Mouse (Mus musculus) lung, embryonic 14.5 days (tissue): Measurements from ENCODE around the gene Rab8a. TPM values are rescaled to one million over a fixed set of nuclear protein-coding genes. Genes with fewer than 3 reads are reported as not detected.
"Not testable (repeated sequence)": the region's sequence is repeated elsewhere in the genome, so short reads cannot be mapped to it uniquely, and the experiment has no call there.

Experiments used
- ATAC-seq: fragments of 200-750 bp; cut with Nextera tagmentation; 2 replicates; pipeline ENCODE4 v1.8.0; 2017; ENCODE audit warnings: mild to moderate bottlenecking, moderate TSS enrichment, moderate library complexity; ENCODE audit not compliant: insufficient read depth
- DNase-seq: peaks from one replicate; pipeline ENCODE4 v3.0.0-alpha.2; 2015
- H3K27ac ChIP-seq: fragments of 300-500 bp; sonication (generic); 2 replicates; pipeline ENCODE4 v1.5.1; 2014; ENCODE audit warnings: low read depth, mild to moderate bottlenecking, moderate library complexity
- H3K27me3 ChIP-seq: fragments of 300-500 bp; sonication (generic); 2 replicates; pipeline ENCODE4 v1.6.1; 2014; ENCODE audit warnings: low read length, control low read depth; ENCODE audit not compliant: insufficient read depth
- H3K36me3 ChIP-seq: fragments of 300-500 bp; sonication (generic); 2 replicates; pipeline ENCODE4 v1.6.1; 2014; ENCODE audit warnings: control low read depth; ENCODE audit not compliant: insufficient read depth
- H3K4me1 ChIP-seq: fragments of 300-500 bp; sonication (generic); 2 replicates; pipeline ENCODE4 v1.6.1; 2014; ENCODE audit warnings: antibody characterized with exemption, control low read depth; ENCODE audit not compliant: insufficient read depth
- H3K4me2 ChIP-seq: fragments of 300-500 bp; sonication (generic); 2 replicates; pipeline ENCODE4 v1.6.1; 2014; ENCODE audit warnings: mild to moderate bottlenecking
- H3K4me3 ChIP-seq: fragments of 300-500 bp; sonication (generic); 2 replicates; pipeline ENCODE4 v1.5.1; 2014; ENCODE audit warnings: low read depth, low read length
- H3K9ac ChIP-seq: fragments of 300-500 bp; sonication (generic); 2 replicates; pipeline ENCODE4 v1.6.1; 2014
- H3K9me3 ChIP-seq: fragments of 300-500 bp; sonication (generic); 2 replicates; pipeline ENCODE4 v1.6.1; 2016; ENCODE audit warnings: low read depth, low read length, control low read depth
- CTCF ChIP-seq: IDR thresholded peaks from 2 replicates; pipeline ENCODE4 v1.5.1; 2016; ENCODE audit warnings: antibody characterized with exemption, low read depth
- WGBS: fragments of 180-500 bp; shearing (Covaris S2); extraction: QIAGEN DNeasy Blood & Tissue Kit; methylation state at CpG from one replicate; pipeline ENCODE4 v1.1.7; 2014; 5-methylcytosine and 5-hydroxymethylcytosine counted together
- polyA plus RNA-seq: library from polyadenylated mRNA; unstranded; fragments of >200 nt; fragmentation: Nextera tagmentation; extraction: Ambion mirVana; gene quantifications from 2 replicates; pipeline ENCODE4 v1.2.1, GENCODE M21; 2014

Gene Rab8a
- 90.0 and 103 TPM in 2 replicates for polyA plus RNA-seq

DNA sequence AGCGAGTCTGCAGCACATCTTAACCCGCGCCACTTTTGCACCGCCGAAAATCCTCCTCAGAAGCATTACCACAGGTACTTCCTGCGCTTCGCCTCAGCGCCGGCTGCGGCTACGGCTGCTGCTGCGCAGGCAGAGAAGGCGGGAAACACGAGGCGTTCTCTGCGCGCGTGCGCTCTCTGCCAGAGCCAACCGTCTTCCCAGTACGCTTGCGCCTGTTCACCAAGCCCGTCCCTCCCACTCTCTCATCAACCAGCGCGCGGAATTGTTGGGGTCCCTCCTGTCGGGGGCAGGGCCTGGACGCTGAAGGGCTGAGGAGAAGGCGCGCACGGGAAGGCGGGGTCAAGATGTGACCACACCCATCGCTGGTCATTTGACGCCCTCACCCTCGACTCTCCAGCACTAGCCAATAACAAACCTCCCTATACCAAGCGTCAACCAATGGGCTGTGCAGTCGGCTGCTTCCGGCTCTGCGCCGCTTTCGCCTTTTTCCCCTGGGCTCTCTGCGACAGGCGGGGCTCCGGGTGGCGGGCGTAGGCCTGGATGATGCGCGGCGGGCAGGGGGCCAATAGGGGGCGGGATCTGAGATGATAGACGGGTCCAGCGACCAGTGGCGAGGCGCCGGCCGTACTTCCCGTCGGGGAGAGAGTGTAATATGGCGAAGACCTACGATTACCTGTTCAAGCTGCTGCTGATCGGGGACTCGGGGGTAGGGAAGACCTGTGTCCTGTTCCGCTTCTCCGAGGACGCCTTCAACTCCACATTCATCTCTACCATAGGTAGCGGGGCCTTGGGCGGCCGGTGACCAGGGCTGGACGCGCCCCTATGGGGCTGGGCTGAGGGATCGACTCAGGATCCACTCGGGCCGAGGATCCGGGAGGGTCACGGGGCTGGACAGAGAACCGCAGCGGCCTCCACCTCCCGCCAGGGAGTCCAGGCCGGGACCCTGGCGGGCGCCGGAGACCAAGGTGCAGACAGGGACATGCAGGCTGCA is at the start of gene Rab8a:
Gene Rab8a, plus strand, starts transcription at position 494 of the 991 bp plus-strand sequence.
- peak; percentile 99 for DNase-seq
- WGBS: under 1% methylated on average over 79 of the region's 82 CpGs

GRCm38 (mm10) chr8:72112486-72112885 is 48.5 kb upstream of the Rab8a start:
- H3K9me3 ChIP-seq: no peaks in the 10 kb centered on the region
- WGBS: 72% methylated on average over 3 of the region's 3 CpGs
- no peaks in the 10 kb centered on the region for H3K36me3 ChIP-seq
- DNase-seq (no peak), ATAC-seq (no peak)
- H3K27ac ChIP-seq: no peak overlapping the region
- H3K9ac ChIP-seq: no peak overlapping the region
- no peak overlapping the region for H3K4me2 ChIP-seq
- no peak for TF ChIP-seq CTCF
- no peak overlapping the region for H3K4me3 ChIP-seq
- no peaks in the 10 kb centered on the region for H3K27me3 ChIP-seq
- no peaks in the 10 kb centered on the region for H3K4me1 ChIP-seq

More for the DNA sequence above, at the start of gene Rab8a:
- Histone ChIP-seq H3K4me3 (peak within 1 kb of the TSS; percentile 95), H3K4me2 (peak within 1 kb of the TSS; percentile 83), H3K4me1 (peaks cover 6% of the 10 kb centered on the region), H3K36me3 (peaks cover 10% of the 10 kb centered on the region; the same call in 1 of the 2 replicates), H3K27ac (peak within 1 kb of the TSS; percentile 78; the same call in 1 of the 2 replicates), H3K27me3 (no peaks in the 10 kb centered on the region), H3K9me3 (no peaks in the 10 kb centered on the region), H3K9ac (peak within 1 kb of the TSS; percentile 94)
- TF ChIP-seq CTCF: no peak; the same call in 1 of the 2 replicates
- ATAC-seq: peak; percentile 99

GRCm38 (mm10) chr8:72115202-72115601 is 45.8 kb upstream of the Rab8a start:
- no peak for DNase-seq
- H3K4me1 ChIP-seq: no peaks in the 10 kb centered on the region
- no peak overlapping the region for H3K4me3 ChIP-seq
- no peaks in the 10 kb centered on the region for H3K9me3 ChIP-seq
- H3K36me3 ChIP-seq: no peaks in the 10 kb centered on the region
- TF ChIP-seq CTCF: no peak
- 87% methylated on average over 2 of the region's 2 CpGs for WGBS
- H3K27ac ChIP-seq: no peak overlapping the region
- no peak for ATAC-seq
- no peaks in the 10 kb centered on the region for H3K27me3 ChIP-seq
- no peak overlapping the region for H3K9ac ChIP-seq
- H3K4me2 ChIP-seq: no peak overlapping the region

GRCm38 (mm10) chr8:72118616-72119015 is 42.4 kb upstream of the Rab8a start:
- 42% methylated on average over 4 of the region's 4 CpGs for WGBS
- Histone ChIP-seq H3K4me1 (no peaks in the 10 kb centered on the region), H3K9me3 (no peaks in the 10 kb centered on the region), H3K36me3 (no peaks in the 10 kb centered on the region), H3K4me3 (no peak overlapping the region), H3K4me2 (no peak overlapping the region), H3K9ac (no peak overlapping the region), H3K27me3 (no peaks in the 10 kb centered on the region), H3K27ac (no peak overlapping the region)
- no peak for TF ChIP-seq CTCF
- DNase-seq (no peak), ATAC-seq (no peak)

DNA sequence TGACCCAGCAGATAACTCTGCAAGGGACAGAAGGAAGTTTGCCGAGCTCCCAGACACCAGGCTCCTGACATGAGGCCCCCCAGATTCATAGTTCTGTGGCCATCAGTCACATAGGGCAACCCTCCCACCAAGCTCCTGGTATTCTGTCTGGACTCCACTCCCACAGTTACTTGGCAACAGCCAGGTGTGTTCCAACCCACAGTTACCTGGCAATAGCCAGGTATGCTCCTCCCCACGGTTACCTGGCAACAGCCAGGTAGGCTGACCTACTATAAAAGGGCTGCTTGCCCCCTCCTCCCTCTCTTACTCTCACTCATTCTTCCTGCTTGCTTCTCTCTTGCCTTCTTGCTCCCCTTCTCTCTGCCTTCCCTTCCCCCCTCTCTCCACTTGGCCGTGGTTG is 39.5 kb upstream of the Rab8a start:
- 43% methylated on average over 3 of the region's 3 CpGs for WGBS

GRCm38 (mm10) chr8:72121997-72122396 is 39.0 kb upstream of the Rab8a start:
- H3K4me2 ChIP-seq: no peak overlapping the region
- no peaks in the 10 kb centered on the region for H3K9me3 ChIP-seq
- H3K9ac ChIP-seq: no peak overlapping the region
- H3K27me3 ChIP-seq: no peaks in the 10 kb centered on the region
- no peaks in the 10 kb centered on the region for H3K4me1 ChIP-seq
- no peak overlapping the region for H3K27ac ChIP-seq
- TF ChIP-seq CTCF: no peak
- ATAC-seq (no peak), DNase-seq (no peak)
- 84% methylated on average over 1 of the region's 1 CpGs for WGBS
- no peak overlapping the region for H3K4me3 ChIP-seq
- no peaks in the 10 kb centered on the region for H3K36me3 ChIP-seq

More for the DNA sequence above, 39.5 kb upstream of the Rab8a start:
- H3K4me2 ChIP-seq, H3K36me3 ChIP-seq, H3K9ac ChIP-seq, H3K4me1 ChIP-seq, H3K9me3 ChIP-seq, H3K27ac ChIP-seq, DNase-seq, H3K4me3 ChIP-seq, H3K27me3 ChIP-seq, ATAC-seq: not testable (repeated sequence)

- Histone ChIP-seq H3K27ac (no peak overlapping the region), H3K27me3 (no peaks in the 10 kb centered on the region), H3K36me3 (no peaks in the 10 kb centered on the region), H3K4me3 (no peak overlapping the region), H3K9me3 (no peaks in the 10 kb centered on the region), H3K4me2 (no peak overlapping the region), H3K4me1 (no peaks in the 10 kb centered on the region), H3K9ac (no peak overlapping the region)
- no peak for ATAC-seq
- no peak for DNase-seq
- WGBS: 43% methylated on average over 1 of the region's 1 CpGs
- TF ChIP-seq CTCF: no peak
Measured at GRCm38 (mm10) chr8:72127834-72128233, 33.2 kb upstream of the Rab8a start.
